Mouse (Mus musculus) lung, embryonic 16.5 days (tissue): Measurements from ENCODE around the gene Cpne8. TPM values are rescaled to one million over a fixed set of nuclear protein-coding genes. Genes with fewer than 3 reads are reported as not detected.
"Not testable (repeated sequence)": the region's sequence is repeated elsewhere in the genome, so short reads cannot be mapped to it uniquely, and the experiment has no call there.

Source experiments
- ATAC-seq: fragments of 200-750 bp; cut with Nextera tagmentation; 2 replicates; pipeline ENCODE4 v1.8.0; 2017; ENCODE audit warnings: low read depth, mild to moderate bottlenecking, moderate library complexity
- H3K27ac ChIP-seq: fragments of 300-500 bp; sonication (generic); 2 replicates; pipeline ENCODE4 v1.5.1; 2014; ENCODE audit warnings: mild to moderate bottlenecking, control low read depth, low read length
- H3K27me3 ChIP-seq: fragments of 300-500 bp; sonication (generic); 2 replicates; pipeline ENCODE4 v1.6.1; 2014; ENCODE audit warnings: low read depth, low read length, mixed read lengths; ENCODE audit not compliant: control insufficient read depth, insufficient read depth
- H3K36me3 ChIP-seq: fragments of 300-500 bp; sonication (generic); 2 replicates; pipeline ENCODE4 v1.6.1; 2014; ENCODE audit warnings: low read length; ENCODE audit not compliant: control insufficient read depth, insufficient read depth
- H3K4me1 ChIP-seq: fragments of 300-500 bp; sonication (generic); replicated peaks from 2 replicates; pipeline ENCODE4 v1.6.1; 2014; ENCODE audit warnings: low read length, mixed read lengths; ENCODE audit not compliant: control insufficient read depth, insufficient read depth
- H3K4me2 ChIP-seq: fragments of 300-500 bp; sonication (generic); 2 replicates; pipeline ENCODE4 v1.6.1; 2014; ENCODE audit warnings: low read depth, low read length, control low read depth
- H3K4me3 ChIP-seq: fragments of 300-500 bp; sonication (generic); 2 replicates; pipeline ENCODE4 v1.5.1; 2014; ENCODE audit warnings: mild to moderate bottlenecking, low read length, control low read depth
- H3K9ac ChIP-seq: fragments of 300-500 bp; sonication (generic); 2 replicates; pipeline ENCODE4 v1.6.1; 2014; ENCODE audit warnings: low read length, control low read depth
- H3K9me3 ChIP-seq: fragments of 300-500 bp; sonication (generic); 2 replicates; pipeline ENCODE4 v1.6.1; 2016; ENCODE audit warnings: low read length; ENCODE audit not compliant: control insufficient read depth
- WGBS: fragments of 180-500 bp; shearing (Covaris S2); extraction: QIAGEN DNeasy Blood & Tissue Kit; methylation state at CpG from one replicate; pipeline ENCODE4 v1.1.7; 2014; 5-methylcytosine and 5-hydroxymethylcytosine counted together
- polyA plus RNA-seq: library from polyadenylated mRNA; unstranded; fragments of >200 nt; fragmentation: Nextera tagmentation; extraction: Ambion mirVana; gene quantifications from 2 replicates; pipeline ENCODE4 v1.2.1, GENCODE M21; 2015

Gene Cpne8
- polyA plus RNA-seq, 1 experiment from 2014 or later, result 21.5 TPM

DNA sequence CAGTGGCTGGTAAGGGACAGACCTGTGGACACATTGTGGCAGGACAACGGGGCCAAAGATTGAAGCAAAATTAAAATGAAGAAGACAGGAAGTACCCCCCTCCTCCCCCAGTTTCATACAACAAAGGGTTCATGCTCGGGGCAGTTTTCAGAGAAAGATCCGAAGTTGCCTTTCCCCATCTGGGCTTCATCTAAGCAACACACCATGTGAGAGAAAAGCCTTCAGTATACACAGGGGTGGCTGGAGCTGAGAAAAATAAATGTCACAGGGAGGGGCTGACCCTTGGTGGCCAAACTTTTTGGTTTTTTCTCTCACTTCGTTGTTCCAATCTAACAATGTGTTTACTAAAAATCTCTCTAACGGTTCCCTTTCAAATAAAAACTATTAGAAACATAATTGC lies 135.8 kb downstream of the Cpne8 start:
- Histone ChIP-seq H3K27me3 (no peaks in the 10 kb centered on the region), H3K4me1 (no peaks in the 10 kb centered on the region), H3K4me2 (no peak overlapping the region), H3K9me3 (no peaks in the 10 kb centered on the region), H3K27ac (no peak overlapping the region), H3K36me3 (no peaks in the 10 kb centered on the region), H3K9ac (no peak overlapping the region), H3K4me3 (no peak overlapping the region)
- ATAC-seq, result no peak
- WGBS, result 43% methylated on average over 5 of the region's 5 CpGs

DNA sequence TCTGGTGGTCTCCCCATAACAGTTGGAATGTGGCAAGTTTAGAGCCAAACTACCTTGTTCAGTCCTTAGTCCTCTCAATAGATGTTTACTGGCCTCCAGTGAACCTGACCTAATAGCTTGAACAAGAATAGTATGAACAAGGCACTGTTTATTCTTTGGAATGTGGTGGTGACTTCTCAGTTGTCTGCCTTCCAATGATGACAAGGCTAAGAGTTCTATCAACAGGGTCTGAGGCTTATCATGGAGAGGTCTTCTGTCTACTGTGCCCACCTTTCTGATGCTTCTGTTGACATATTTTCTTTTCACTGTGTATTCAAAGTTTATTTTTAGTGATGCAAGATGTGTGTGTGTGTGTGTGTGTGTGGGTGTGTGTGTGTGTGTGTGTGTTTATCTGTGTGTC lies 137.1 kb downstream of the Cpne8 start:
- Histone ChIP-seq H3K27me3 (no peaks in the 10 kb centered on the region), H3K4me1 (no peaks in the 10 kb centered on the region), H3K4me2 (no peak overlapping the region), H3K4me3 (no peak overlapping the region), H3K36me3 (no peaks in the 10 kb centered on the region), H3K9ac (no peak overlapping the region), H3K9me3 (no peaks in the 10 kb centered on the region), H3K27ac (no peak overlapping the region)
- ATAC-seq, result no peak

DNA sequence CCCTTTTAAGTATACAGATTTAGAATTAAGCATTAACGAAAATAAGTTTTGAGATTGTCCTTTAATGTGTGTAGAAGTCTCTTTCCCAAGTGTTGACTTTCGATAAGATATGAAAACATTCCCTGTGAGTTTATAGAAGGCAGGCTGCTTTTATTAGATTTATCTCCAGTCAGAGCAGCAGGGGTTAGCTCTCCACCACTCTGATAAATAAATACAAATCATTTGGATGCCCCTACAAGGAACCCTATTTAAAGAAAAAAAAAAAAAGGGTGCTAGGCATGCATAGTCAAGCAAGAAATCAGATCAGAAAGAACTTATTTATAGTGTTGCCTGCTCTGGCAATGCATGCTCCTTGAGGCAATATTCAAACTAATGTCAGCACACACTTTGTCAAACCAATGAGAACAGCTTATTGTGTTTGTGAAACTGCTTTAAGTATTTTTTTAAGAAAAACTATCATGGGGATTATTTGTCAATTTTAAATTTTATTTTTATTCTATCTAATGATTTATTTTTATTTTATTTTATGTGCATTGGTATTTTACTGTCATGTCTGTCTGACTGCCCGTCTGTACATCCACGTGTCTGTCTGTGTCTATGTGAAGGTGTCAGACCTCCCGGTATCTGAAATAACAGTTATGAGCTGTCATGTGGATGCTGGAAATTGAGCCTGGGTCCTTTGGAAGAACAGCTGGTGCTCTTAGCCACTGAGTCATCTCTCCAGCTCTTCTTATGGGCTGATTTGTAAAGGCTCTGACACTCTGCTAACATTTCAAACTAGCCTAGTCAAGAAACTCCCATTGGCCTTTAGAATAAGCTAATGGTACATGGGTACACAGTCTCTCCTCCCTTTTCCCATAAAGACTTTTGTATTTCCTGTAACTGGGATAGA lies 142.7 kb downstream of the Cpne8 start:
- no peaks in the 10 kb centered on the region for H3K4me1 ChIP-seq
- H3K9ac ChIP-seq, result no peak overlapping the region
- H3K36me3 ChIP-seq, result no peaks in the 10 kb centered on the region
- H3K9me3 ChIP-seq, result no peaks in the 10 kb centered on the region
- no peak overlapping the region for H3K4me3 ChIP-seq
- no peak overlapping the region; the same call in 1 of the 2 replicates for H3K4me2 ChIP-seq
- peak; percentile 91 for ATAC-seq
- H3K27ac ChIP-seq, result no peak overlapping the region
- H3K27me3 ChIP-seq, result no peaks in the 10 kb centered on the region
- WGBS, result 47% methylated on average over 5 of the region's 5 CpGs

DNA sequence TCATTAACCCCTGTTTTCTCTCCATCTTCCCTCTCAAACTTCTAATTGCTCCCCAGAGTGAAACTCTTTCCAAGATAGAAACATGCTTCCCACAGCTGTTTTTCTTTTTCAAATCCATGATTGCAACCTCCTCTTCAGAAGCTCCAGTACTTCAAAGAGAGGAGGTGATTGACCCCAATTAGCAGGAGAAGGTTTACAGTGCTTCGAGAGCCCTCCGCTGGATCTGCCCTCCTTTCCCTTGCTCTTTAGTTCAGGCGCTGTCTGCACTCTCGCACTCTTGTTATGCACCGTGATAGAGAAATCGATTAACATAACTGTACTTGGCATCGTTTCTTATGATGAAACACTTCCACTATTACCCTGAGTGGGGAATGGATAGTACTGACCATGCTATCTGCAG lies 143.5 kb downstream of the Cpne8 start:
- Histone ChIP-seq H3K4me3 (no peak overlapping the region), H3K4me1 (no peaks in the 10 kb centered on the region), H3K9me3 (no peaks in the 10 kb centered on the region), H3K9ac (no peak overlapping the region), H3K4me2 (0 out of 2 replicates have a peak overlapping the region, but pooled peaks have one; percentile 25), H3K27ac (no peak overlapping the region), H3K27me3 (no peaks in the 10 kb centered on the region), H3K36me3 (no peaks in the 10 kb centered on the region)
- no peak for ATAC-seq
- 47% methylated on average over 7 of the region's 7 CpGs for WGBS

DNA sequence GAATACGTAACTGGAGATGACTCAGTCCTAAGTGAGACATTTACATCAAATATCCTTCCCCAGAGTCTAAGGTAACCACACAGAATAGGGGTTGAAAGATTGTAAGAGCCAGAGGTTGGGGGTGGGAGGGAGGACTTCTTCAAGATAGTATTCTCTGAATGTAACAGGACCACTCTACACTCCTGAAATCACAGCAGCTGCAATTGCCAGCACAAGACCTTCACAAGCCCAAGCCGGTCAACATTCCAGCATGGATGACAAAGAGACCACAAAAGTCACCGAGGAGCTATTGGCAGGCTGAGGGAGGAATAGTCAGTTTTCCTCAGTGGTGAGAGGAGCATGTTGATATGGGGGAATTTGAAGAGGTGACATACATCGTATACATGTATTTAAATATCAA lies 166.5 kb downstream of the Cpne8 start:
- Histone ChIP-seq H3K9me3 (no peaks in the 10 kb centered on the region), H3K27me3 (no peaks in the 10 kb centered on the region), H3K4me2 (no peak overlapping the region), H3K4me3 (no peak overlapping the region), H3K4me1 (no peaks in the 10 kb centered on the region), H3K36me3 (no peaks in the 10 kb centered on the region), H3K27ac (no peak overlapping the region), H3K9ac (no peak overlapping the region)
- no peak for ATAC-seq
- 82% methylated on average over 4 of the region's 4 CpGs for WGBS

DNA sequence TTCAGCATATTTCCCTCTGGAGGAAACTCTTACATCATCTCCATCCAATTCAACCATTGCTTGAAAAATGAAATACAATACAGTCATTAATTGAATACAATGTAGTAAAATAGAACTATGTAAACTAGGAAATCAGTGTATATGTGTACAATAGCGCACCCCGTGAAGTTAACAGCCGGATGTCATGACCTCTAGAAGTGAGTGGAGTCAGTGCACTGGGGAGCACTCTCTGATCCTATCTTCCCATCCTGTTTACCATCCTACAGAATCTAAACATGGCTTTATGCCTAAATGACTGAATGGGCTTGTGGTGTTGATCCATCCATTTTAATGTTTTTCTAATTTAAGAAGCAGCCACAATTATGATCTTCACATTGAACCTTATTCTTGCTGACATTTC lies 182.2 kb downstream of the Cpne8 start:
- 31% methylated on average over 3 of the region's 3 CpGs for WGBS
- H3K36me3 ChIP-seq, result no peaks in the 10 kb centered on the region
- no peak overlapping the region for H3K27ac ChIP-seq
- no peaks in the 10 kb centered on the region for H3K9me3 ChIP-seq
- H3K9ac ChIP-seq, result no peak overlapping the region
- H3K27me3 ChIP-seq, result no peaks in the 10 kb centered on the region
- 0 out of 2 replicates have a peak, but pooled peaks cover 5% of the 10 kb centered on the region for H3K4me1 ChIP-seq
- no peak overlapping the region for H3K4me2 ChIP-seq
- peak; percentile 71 for ATAC-seq
- H3K4me3 ChIP-seq, result no peak overlapping the region

DNA sequence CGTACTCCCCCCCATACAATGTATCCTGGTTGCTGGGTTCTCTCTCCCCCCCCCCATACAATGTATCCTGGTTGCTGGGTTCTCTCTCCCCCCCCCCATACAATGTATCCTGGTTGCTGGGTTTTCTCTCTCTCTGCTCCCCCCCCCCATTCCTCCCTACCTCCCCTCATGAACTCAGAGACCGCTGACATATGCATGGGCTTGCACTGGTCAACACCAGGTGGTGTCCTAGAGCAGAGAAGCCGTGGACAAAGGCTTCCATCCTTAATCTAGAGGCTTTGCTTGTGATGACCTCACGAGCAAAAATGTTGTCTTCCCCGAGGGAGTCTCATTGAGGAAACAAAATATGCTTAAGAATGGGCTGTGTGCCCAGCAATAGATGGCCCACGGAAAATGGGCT lies 187.7 kb downstream of the Cpne8 start:
- H3K4me2 ChIP-seq, result no peak overlapping the region
- no peak for ATAC-seq
- no peaks in the 10 kb centered on the region for H3K36me3 ChIP-seq
- no peak overlapping the region for H3K4me3 ChIP-seq
- no peak overlapping the region for H3K27ac ChIP-seq
- no peak overlapping the region for H3K9ac ChIP-seq
- H3K9me3 ChIP-seq, result no peaks in the 10 kb centered on the region
- 0 out of 2 replicates have a peak, but pooled peaks cover 2% of the 10 kb centered on the region for H3K4me1 ChIP-seq
- 69% methylated on average over 6 of the region's 6 CpGs for WGBS
- H3K27me3 ChIP-seq, result no peaks in the 10 kb centered on the region

DNA sequence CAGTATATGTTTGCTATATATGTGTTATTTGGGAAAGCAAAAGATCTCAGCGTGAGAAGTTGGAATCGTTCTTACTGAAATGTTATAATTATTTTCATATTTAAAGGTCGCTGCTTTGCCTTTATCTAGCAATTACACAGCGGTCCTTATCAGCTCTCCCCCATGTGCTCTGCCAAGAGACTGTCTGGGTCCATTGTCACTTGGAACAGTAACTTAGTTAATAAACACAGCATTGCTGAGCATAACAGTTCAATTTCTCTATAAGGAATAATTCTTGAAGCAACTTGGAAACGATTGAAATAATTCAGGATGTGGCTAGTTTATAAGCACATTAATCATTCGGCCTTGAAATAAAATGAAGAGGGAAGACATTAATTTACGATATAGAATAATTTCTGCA lies 189.0 kb downstream of the Cpne8 start:
- WGBS, result 52% methylated on average over 7 of the region's 7 CpGs
- peak; percentile 74 for ATAC-seq

DNA sequence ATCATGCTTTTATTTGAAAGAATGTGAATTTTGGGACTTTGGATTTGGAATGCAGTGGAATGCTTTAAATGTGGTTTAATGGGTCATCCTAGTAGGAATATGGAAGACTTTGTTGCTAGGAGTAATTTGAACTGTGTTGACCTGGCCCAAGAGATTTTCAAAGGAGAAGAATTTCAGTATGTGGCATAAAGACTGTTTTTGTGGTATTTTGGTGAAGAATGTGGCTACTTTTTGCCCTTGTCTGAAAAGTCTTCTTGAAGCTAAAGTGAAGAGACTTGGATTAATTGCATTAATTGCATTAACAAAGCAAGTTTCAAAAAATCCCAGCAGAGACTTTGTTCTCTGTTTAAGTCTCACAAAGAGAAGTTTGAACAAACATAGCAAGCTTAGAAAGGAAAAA lies 208.7 kb downstream of the Cpne8 start:
- not testable (repeated sequence) for H3K36me3 ChIP-seq, H3K4me1 ChIP-seq, H3K9me3 ChIP-seq, H3K4me3 ChIP-seq, H3K27ac ChIP-seq, H3K4me2 ChIP-seq, H3K9ac ChIP-seq, H3K27me3 ChIP-seq, ATAC-seq

More for the DNA sequence above, 189.0 kb downstream of the Cpne8 start:
- Histone ChIP-seq H3K36me3 (no peaks in the 10 kb centered on the region), H3K4me2 (no peak overlapping the region), H3K4me3 (no peak overlapping the region), H3K9ac (no peak overlapping the region), H3K27ac (no peak overlapping the region), H3K27me3 (no peaks in the 10 kb centered on the region), H3K9me3 (no peaks in the 10 kb centered on the region), H3K4me1 (0 out of 2 replicates have a peak, but pooled peaks cover 2% of the 10 kb centered on the region)
